Mouse (Mus musculus) CH12F3 (cell line): Measurements from ENCODE around the gene Car14.
"Not testable (repeated sequence)": the region's sequence is repeated elsewhere in the genome, so short reads cannot be mapped to it uniquely, and the experiment has no call there.

Experiments
- in situ Hi-C: fragments of 300-500 bp; cut with MboI; formaldehyde crosslinking; loops from 2 replicates; pipeline ENCODE4 v1.14.3; 2020; ENCODE audit warnings: low sequenced_read_pairs

The Car14 gene

DNA sequence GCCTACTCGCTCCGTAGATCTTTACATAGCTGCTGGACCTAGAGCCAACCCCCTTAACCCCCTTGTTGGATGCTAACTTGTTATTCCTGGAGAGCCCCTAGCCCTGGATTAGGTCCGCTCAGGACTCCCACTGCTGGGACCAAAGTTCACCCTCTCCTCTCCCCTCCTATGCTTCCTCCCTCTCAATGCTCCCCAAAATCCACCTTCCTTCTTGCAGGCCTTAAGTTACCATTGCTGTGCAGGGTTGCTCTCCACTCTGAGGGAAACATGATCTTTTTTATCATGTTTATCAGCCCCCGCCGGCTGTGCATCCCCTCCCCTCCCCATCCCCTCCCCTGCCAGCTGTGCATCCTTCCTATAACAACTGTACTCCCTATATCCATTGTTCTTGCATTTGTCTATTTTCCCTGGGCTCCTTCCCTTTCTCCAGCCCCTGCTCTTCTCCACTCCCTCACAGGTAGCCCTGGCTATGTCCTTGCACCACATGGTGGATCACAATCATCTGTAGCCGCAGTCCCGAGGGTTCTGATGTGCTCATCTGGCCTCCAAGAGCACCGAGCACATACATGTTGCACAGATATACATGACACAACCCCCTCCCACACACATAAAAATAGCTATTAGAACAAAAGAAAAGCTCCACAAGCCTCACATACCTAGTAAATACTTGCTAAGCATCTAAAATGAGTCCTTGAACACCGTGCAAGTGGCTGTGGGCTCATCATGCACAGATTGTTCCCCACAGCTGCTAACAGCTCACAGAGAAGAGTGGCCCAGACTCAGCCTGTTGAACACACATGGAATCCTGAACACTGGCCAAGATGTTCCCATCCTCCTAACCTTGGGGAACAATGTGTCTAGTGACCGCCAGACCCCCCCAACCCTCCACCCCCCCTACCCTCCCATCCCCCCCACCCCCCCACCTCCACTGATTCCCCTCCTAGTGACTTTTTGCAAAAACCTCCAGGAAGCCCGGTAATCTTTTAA, 12.1 kb downstream of the Car14 start:
- in situ Hi-C loops, result no loop called here

DNA sequence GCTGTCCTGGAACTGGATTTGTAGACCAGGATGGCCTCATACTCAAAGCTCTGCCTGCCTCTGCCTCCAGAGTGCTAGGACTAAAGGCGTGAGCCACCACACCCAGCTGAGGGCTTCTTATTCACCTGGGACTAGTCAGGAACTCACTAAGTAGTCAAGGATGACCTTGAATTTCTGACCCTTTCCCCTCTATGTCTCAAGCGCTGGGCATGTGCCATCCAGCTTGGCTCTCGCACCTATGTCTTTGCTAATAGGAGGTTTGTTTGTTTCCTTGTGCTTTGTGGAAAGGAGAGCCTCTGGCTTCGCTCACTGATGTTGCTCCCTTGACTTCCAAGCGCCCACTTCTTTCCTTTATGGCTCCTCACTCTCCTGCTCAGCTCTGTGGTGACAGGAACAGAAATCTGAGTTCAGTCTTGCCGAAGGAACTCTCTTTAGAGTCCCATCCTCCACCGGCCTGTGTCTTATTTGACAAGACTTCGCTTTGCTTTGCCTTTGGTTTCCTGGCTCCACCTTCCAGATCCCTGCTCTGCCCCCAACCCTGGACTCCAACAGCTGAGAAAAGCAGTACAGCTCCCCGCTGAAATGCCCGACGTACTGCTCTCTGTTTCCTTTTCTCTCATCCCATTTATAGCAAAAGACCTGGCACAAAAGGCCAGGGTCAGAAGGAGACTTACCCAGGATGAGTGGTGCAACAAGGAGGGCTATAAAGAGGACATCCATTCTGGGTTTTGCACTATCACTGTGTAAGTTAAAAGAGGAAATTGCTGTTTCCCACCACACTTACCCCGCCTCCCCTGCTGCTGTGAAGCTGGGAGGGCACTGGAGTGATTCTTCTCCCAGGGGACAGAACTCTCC, 13.1 kb downstream of the Car14 start, which contains the start of gene BC028528:
Gene BC028528, minus strand, starts transcription at position 795 of the 855 bp plus-strand sequence.
- in situ Hi-C loops, result no loop called here

DNA sequence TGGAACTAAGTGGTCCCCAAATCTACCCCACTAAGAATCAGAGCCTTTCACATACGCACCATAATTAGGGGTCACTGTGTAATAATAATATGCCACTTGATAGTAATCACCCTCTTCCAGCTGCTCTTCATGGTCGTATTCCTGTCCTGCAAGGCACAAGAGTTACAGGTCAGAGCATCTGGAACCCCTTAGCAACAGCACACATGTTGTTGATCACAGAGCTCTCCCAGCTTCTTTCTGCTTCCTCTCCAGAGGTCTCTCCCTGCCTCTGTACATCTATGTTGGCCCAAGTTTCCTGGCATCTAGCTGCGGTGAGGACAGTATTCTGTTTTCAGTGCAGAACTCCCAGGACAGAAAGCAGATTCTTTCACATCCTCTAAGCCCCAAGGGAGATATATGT, 14.8 kb downstream of the Car14 start:
- in situ Hi-C loops, result no loop called here

DNA sequence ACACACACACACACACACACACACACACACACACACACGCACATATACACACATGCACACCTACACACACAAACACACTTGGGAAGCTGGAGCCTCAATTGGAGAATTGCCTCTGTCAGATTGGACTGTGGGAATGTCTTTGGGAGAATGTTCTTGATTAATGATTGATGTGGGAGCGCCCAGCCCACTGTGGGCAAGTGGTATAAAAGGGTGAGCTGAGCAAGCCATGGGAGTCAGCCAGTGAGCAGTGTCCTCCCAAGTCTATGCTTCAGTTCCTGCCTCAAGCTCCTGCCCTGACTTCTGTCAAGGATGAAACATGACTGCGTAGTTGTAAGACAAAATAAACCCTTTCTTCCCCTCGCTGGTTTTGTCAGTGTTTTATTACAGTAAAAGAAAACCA, 16.9 kb downstream of the Car14 start:
- in situ Hi-C loops, result no loop called here

DNA sequence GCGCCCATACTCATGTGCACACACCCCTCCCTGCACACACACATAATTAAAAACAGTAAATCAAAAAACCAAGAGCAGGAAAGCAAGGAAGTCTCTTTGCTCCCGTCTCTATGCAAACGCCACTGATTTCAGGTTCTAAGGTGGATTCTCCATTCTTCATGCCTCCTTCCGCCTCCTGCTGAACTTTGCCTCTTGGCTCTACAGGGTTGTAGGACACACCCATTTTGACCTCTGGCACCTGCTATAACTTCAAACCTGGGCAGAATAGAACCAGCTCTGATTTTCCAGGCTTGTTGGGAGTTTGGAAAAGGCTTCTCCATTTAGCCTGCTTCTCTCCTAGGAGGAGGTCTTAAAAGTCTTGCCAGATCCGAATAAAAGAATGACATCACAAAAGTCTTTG, 20.1 kb downstream of the Car14 start:
- in situ Hi-C loops, result no loop called here

DNA sequence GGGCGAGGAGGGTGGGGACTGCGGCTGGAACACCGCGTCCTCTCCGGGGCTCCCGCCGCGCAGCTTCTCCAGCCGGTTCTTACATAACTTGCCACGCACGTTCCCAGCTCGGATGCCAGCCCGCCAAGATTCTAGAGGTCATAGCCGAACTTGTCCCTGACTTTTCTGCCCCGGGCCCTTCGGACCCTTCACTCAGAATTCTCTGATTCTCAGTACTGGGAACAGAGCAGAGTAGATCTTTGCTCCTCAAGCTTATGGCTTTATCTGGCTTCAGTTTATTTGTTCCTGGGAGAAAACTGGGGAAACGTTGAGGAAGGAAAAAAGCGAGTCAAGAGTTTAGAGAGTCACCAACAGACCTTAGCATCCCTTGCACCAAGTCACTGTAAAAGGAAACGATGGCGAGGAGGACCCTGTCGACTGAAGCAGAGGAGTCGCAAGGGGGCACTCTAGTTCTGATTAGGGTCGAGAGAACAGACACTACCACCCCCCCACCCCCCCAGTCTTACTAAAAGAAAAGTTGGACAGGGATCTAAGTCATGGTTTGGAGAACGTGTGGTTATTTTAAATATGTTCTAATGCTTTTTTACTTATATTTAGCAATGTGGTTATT, 21.6 kb downstream of the Car14 start:
- in situ Hi-C loops, result no loop called here

DNA sequence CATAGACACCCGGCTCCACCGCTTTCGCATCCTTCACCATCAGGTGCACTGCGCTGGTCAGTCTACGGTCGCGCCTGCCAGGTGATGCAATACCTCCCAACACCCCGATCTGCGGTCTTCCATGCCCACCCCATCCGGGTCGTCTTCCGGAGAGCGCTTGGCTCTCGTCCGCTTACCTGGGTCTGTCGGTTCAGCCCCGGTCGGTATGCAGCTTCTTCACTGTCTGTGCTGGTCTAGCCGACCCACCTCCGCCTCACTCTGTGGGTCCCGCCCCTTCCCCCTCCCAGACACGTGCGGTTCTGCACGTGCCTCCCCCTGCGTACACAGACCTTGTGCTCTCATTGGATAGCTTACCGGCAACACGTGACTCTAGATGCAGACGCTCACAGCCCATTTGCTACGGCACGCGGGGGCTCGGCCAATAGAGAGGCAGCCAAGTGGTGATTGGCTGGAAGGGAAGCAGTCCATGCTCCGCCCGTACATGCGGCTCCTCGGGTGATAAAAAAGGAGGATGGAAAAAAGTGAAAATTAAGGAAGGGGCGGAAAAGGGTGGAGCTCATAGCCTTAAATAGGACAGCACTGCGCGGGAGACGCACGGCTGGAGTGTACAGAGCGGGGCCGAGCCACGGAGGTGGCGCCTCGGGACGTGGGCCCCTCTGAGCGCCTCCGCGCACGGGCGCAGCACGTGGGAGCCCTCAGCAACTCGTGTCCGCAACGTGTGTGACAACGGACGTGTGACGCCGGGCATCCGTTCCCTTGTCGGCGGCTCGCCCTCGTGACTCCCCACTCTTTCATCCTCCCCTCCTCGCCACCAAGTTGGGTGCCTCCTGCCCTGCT, 22.3 kb downstream of the Car14 start, which contains the start of gene Ciart:
Gene Ciart, minus strand, starts transcription at position 273 of the 837 bp plus-strand sequence.
- in situ Hi-C loops, result no loop called here

DNA sequence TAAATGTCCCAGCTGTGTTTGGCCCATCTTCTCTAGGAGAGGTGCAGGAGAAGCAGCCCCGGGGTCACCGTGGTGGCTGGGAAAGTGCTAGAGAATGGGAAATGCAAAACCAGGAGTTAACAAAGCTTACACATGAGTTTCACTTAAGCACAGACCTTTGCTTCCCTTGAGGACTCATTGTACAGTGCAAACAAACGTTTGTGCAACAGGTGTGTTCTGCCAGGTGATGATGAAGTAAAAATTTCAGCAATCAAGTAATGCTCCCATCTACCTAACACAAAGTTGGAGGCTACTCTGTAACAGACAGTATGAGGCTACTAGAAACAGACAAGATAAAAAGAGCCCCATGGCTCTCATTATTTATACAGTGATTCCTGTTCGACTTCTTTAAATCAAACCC, 25.4 kb downstream of the Car14 start:
- in situ Hi-C loops, result no loop called here

DNA sequence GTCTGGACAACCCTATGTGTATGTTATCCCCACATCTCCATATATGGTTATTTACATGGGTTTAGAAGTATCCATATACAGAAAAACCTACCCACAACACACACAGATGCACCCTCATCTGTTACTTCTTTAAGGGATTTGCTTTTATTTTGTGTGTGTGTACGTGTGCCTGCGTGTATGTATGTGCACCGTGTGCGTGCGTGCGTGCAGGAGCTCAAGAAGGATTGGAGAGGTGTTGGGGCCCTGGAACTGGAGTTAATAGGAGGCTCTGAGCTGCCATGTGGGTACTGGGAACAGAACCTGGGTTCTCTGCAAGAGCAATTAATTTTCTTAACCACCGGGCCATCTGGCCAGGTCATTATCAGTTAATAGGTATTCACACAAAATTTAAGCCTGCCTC, 32.4 kb downstream of the Car14 start:
- in situ Hi-C loops, result no loop called here

DNA sequence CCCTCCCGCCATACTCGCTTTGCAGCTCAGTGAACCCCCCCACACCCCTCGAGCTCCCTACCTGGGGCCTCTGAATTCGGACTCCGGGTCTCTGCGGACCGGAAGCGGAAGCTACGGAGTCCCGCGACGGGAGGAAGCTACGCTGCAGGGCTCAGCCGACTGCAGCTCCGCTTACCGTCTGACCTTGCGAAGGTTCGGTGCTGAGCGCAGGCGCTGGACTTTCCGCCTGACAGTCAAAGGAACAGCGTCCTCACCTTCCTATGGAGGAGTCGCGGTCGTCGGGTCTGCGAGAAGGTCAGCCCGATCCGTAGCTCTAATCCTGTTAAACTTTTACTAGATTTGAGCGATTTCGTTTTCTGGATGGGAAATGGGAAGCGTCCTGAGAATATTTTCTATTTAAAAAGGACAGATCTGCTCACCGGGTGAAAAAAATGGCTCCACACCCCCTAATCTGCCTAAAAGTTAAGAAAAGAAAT, 33.1 kb downstream of the Car14 start, which contains the start of gene Mrps21:
Gene Mrps21, minus strand, starts transcription at position 128 of the 476 bp plus-strand sequence.
- in situ Hi-C loops, result no loop called here

DNA sequence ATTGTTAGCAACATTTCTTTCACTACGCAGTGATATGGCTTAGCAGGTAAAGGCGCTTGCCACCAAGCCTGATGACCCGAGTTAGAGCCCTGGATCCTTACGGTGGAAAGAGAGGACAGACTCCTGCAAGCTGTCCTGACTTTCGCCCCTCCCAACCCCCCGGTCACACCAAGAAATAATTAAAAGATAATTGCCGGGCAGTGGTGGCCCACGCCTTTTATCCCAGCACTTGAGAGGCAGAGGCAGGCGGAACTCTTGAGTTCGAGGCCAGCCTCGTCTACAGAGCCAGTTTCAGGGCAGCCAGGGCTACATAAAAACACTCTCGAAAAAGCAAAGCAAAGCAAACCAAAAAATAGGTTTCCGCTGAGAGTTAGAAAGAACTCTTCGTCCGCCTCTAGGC, 33.5 kb downstream of the Car14 start:
- in situ Hi-C loops, result no loop called here

DNA sequence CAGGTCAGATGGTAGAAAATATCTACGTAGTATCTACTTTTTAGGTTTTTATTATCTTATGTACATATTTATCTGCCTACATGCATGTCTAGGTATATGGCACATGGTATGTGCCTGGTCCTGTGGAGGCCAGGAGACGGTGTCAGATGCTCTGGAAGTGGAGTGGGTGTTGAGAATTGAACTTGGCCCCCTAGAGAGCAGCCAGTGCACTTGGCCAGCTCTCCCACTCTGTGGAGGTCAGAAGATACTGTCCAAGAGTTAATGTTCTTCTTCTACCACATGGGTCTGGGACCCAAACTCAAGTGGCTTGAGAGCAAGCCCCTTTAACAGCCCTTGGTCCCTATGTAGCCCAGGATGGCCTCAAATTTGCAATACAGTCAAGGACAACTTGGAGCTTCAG, 37.1 kb downstream of the Car14 start:
- in situ Hi-C loops, result no loop called here

DNA sequence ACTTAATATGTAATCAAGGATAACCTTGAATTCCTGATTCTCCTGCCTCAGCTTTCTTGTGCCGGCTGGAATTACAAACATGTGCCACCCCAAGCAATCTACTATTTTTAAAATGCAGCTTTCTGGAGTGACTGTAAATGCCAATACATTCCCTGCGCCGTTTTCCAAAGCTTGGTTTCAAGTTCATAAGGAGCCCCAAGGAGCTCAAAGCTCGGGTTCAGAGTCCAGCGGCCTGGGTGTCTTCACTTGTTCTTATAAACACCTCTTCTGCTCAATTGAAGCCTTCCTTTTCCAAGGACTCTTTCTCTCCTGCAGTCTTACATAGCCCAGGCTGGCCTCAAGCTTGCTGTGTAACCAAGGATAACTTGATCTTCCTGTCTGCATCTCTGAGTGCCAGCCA, 38.4 kb downstream of the Car14 start:
- in situ Hi-C loops, result no loop called here

DNA sequence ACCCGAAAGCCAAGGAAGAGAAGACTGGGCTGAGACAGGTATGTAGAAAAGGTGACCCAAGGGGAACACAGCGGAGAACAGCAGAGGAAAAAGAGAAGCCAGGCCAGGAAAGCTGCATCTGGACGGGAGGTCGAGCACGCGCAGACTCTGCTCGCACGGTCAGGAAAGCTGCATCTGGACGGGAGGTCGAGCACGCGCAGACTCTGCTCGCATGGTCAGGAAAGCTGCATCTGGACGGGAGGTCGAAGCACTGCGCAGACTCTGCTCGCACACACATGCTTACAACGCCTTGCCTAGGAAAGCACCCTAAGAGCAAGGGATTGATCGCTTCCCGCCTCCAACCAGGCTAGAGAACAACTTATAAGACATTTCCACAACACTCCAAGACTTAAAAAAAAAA, 38.9 kb downstream of the Car14 start:
- in situ Hi-C loops, result no loop called here

DNA sequence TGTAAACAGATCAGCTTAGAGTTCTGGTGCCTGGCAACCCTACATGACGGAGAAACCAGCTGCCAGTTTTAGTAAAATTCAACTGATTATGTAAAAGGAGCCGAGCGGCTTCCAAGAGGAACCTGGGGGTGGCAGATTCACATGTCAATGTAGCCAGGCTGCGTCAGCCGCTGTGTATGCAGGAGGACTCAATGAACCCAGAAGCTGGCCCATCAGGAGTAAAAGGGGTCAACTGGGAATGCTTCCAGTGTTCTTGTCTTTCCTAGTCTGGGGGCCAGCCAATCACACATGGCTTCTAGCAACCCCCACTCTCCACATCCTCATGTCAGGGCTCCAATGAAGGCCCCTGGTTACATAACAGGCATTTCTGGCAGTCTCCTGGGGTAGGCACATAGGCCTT, 39.4 kb downstream of the Car14 start:
- in situ Hi-C loops, result no loop called here

DNA sequence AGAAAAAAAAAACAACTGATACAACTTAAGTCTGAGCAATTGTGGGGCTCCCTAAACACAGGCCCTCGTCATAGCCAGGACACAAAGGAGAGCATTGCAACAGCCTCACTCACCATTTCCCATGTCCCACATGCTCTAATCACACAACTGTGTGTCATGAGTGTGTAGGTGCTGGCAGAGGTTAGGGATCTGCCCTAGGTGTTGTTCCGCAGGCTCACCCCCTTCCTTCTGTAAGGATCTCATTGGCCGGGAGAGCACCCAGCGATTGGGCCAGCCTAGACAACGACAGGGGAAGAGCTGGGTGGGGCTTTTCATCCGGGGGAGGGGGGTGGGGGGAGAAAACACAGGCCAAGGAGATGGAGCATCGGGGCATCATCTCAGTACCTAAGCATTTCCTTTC, 40.9 kb downstream of the Car14 start:
- in situ Hi-C loops, result no loop called here

DNA sequence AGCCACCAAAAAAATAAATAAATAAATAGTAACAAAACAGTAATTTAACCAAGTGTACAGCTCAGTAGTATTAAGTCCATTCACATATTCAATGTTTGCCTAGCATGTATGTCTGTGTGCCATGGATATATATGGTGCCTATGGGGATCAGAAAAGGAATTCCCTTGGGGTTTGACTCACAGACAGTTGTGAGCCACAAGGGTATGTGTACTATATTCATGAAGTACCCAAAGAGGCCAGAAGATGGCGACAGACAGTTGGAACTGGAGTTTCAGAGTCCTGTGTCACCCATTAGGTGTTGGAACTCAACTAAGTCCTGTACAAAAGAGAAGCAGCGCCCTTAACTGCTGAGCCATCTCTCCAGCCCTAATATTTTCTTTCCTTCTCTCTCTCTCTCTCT, 42.7 kb downstream of the Car14 start:
- in situ Hi-C loops, result no loop called here

DNA sequence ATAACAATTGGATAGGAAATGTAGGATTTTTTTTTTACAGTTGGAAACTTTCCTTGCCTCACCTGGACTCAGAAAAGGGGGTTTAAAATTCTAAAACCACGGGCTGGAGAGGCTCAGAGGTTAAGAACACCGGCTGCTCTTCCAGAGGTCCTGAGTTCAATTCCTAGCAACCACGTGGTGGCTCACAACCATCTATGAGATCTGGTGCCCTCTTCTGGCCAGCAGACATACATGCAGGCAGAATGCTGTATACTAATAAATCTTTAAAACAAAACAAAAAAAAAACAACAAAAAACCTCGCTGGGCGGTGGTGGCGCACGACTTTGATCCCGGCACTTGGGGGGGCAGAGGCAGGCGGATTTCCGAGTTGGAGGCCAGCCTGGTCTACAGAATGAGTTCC, 43.3 kb downstream of the Car14 start:
- in situ Hi-C loops, result no loop called here

DNA sequence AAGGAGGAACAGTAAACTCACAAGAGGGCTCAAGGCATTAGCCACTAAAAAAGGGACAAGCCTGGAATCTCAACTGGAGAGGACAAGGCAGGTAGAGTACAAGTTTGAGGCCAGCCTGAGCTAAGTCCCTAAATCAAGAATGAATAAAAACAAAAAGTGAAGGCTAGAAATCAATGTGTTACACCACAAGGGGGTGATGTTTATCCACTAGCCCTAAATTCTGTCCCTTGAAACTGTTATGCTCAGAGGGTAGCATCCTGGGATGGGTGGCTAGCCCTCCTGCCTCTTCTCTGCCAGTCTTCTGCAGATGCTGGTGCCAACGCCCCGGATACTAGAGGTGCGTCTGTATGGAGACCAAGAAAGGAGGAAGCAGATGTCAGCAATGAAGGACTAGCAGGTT, 44.2 kb downstream of the Car14 start:
- in situ Hi-C loops, result no loop called here

DNA sequence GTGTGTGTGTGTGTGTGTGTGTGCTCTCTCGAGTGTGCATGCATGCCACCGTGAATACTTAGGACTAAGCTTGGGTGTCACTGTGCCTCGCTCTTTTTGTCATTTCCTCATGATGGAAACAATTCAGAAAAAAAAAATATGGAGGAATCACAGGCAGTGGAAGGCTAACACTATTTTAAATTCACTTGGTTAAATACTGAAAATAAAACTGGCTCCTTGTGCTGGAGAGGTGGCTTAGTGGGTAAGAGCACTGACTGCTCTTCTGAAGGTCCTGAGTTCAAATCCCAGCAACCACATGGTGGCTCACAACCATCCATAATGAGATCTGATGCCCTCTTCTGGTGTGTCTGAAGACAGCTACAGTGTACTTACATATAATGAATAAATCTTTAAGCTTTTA, 46.2 kb downstream of the Car14 start:
- in situ Hi-C loops, result not testable (repeated sequence)
